Mouse (Mus musculus): ENCODE measurements at regions not wholly inside any gene's neighbourhood (a gene's known extent, or its start where the extent isn't known, plus 50 kb on each side); places are given as distances from the start of the nearest gene placed in this dataset.

- peak; percentile 93 for DNase-seq (ENCODE audit: low spot score)
Observed at GRCm38 (mm10) chr8:93591608-93592301, 56.1 kb upstream of the Ces5a start.

GRCm38 (mm10) chr8:93592302-93592651 is 56.6 kb upstream of the Ces5a start:
- no peak for DNase-seq (ENCODE audit: low spot score)

GRCm38 (mm10) chr8:93598613-93599121 is 63.0 kb upstream of the Ces5a start:
- DNase-seq (ENCODE audit: low spot score) = peak; percentile 8

- DNase-seq (ENCODE audit: low spot score) = peak; percentile 17
Observed at GRCm38 (mm10) chr8:93599306-93599705, 63.7 kb upstream of the Ces5a start.

- DNase-seq (ENCODE audit: low spot score) = peak; percentile 37
Observed at GRCm38 (mm10) chr8:93599776-93600175, 64.1 kb upstream of the Ces5a start.

- DNase-seq (ENCODE audit: low spot score) = peak; percentile 30
Observed at GRCm38 (mm10) chr8:93626807-93627526, 91.3 kb upstream of the Ces5a start.

- no peak for DNase-seq (ENCODE audit: low spot score)
Observed at GRCm38 (mm10) chr8:93627626-93628025, 92.0 kb upstream of the Ces5a start.

- DNase-seq (ENCODE audit: low spot score) = no peak
Observed at GRCm38 (mm10) chr8:93632896-93633295, 97.3 kb upstream of the Ces5a start.

- no peak for DNase-seq (ENCODE audit: low spot score)
Observed at GRCm38 (mm10) chr8:93642770-93643169, 107.1 kb upstream of the Ces5a start.

- DNase-seq (ENCODE audit: low spot score) = no peak
Observed at GRCm38 (mm10) chr8:93643471-93644215, 108.0 kb upstream of the Ces5a start.

GRCm38 (mm10) chr8:93653421-93653820 is 117.8 kb upstream of the Ces5a start:
- no peak for DNase-seq (ENCODE audit: low spot score)

GRCm38 (mm10) chr8:93653913-93654705 is 118.5 kb upstream of the Ces5a start:
- no peak for DNase-seq (ENCODE audit: low spot score)

GRCm38 (mm10) chr8:93655752-93656151 is 120.1 kb upstream of the Ces5a start:
- no peak for DNase-seq (ENCODE audit: low spot score)

GRCm38 (mm10) chr8:93661739-93662138 is 126.1 kb upstream of the Ces5a start:
- peak; percentile 91 for DNase-seq (ENCODE audit: low spot score)

- DNase-seq (ENCODE audit: low spot score) = no peak
Observed at GRCm38 (mm10) chr8:93662219-93662618, 126.6 kb upstream of the Ces5a start.

- DNase-seq (ENCODE audit: low spot score) = no peak
Observed at GRCm38 (mm10) chr8:93663851-93664250, 128.2 kb upstream of the Ces5a start.

- peak; percentile 29 for DNase-seq (ENCODE audit: low spot score)
Observed at GRCm38 (mm10) chr8:93668306-93668705, 132.7 kb upstream of the Ces5a start.

- no peak for DNase-seq (ENCODE audit: low spot score)
Observed at GRCm38 (mm10) chr8:93674721-93675120, 135.0 kb upstream of the Gnao1 start.

- DNase-seq (ENCODE audit: low spot score) = no peak
Observed at GRCm38 (mm10) chr8:93683773-93684391, 125.9 kb upstream of the Gnao1 start.

GRCm38 (mm10) chr8:93684392-93684791 is 125.4 kb upstream of the Gnao1 start:
- DNase-seq (ENCODE audit: low spot score) = no peak

- DNase-seq (ENCODE audit: low spot score) = peak; percentile 7
Observed at GRCm38 (mm10) chr8:93688845-93689244, 120.9 kb upstream of the Gnao1 start.
